Mouse (Mus musculus) forebrain, embryonic 11.5 days (tissue): Measurements from ENCODE around the gene Dcst2. TPM values are rescaled to one million over a fixed set of nuclear protein-coding genes. Genes with fewer than 3 reads are reported as not detected.

Source experiments
- ATAC-seq: fragments of 200-750 bp; cut with Nextera tagmentation; replicated peaks from 2 replicates; pipeline ENCODE4 v1.8.0; 2017; ENCODE audit warnings: moderate TSS enrichment; ENCODE audit not compliant: low FRiP score
- DNase-seq: peaks from one replicate; pipeline ENCODE4 v3.0.0-alpha.2; 2017; ENCODE audit warnings: low spot score
- H3K27ac ChIP-seq: fragments of 300-500 bp; sonication (generic); 2 replicates; pipeline ENCODE4 v1.5.1; 2014; ENCODE audit warnings: low read depth, low read length
- H3K27me3 ChIP-seq: fragments of 300-500 bp; sonication (generic); 2 replicates; pipeline ENCODE4 v1.6.1; 2014; ENCODE audit warnings: mild to moderate bottlenecking, low read length, mixed read lengths; ENCODE audit not compliant: control insufficient read depth, insufficient read depth
- H3K36me3 ChIP-seq: fragments of 300-500 bp; sonication (generic); 2 replicates; pipeline ENCODE4 v1.6.1; 2014; ENCODE audit warnings: mild to moderate bottlenecking, low read length, moderate library complexity, mixed read lengths; ENCODE audit not compliant: control insufficient read depth, insufficient read depth
- H3K4me1 ChIP-seq: fragments of 300-500 bp; sonication (generic); replicated peaks from 2 replicates; pipeline ENCODE4 v1.6.1; 2014; ENCODE audit warnings: low read length, mixed read lengths; ENCODE audit not compliant: control insufficient read depth, insufficient read depth
- H3K4me2 ChIP-seq: fragments of 300-500 bp; sonication (generic); 2 replicates; pipeline ENCODE4 v1.6.1; 2014; ENCODE audit warnings: low read depth, mild to moderate bottlenecking, low read length, moderate library complexity, mixed read lengths; ENCODE audit not compliant: severe bottlenecking
- H3K4me3 ChIP-seq: fragments of 300-500 bp; sonication (generic); 2 replicates; pipeline ENCODE4 v1.5.1; 2014; ENCODE audit warnings: low read depth, low read length
- H3K9ac ChIP-seq: fragments of 300-500 bp; sonication (generic); 2 replicates; pipeline ENCODE4 v1.6.1; 2014; ENCODE audit warnings: low read length
- H3K9me3 ChIP-seq: fragments of 300-500 bp; sonication (generic); 2 replicates; pipeline ENCODE4 v1.6.1; 2016; ENCODE audit warnings: low read length, mixed read lengths; ENCODE audit not compliant: control insufficient read depth
- WGBS: fragments of 180-500 bp; shearing (Covaris S2); extraction: QIAGEN DNeasy Blood & Tissue Kit; methylation state at CpG from one replicate; pipeline ENCODE4 v1.1.7; 2014; 5-methylcytosine and 5-hydroxymethylcytosine counted together
- polyA plus RNA-seq: library from polyadenylated mRNA; unstranded; fragments of >200 nt; fragmentation: Nextera tagmentation; extraction: Ambion mirVana; gene quantifications from 2 replicates; pipeline ENCODE4 v1.2.1, GENCODE M21; 2014

Gene Dcst2
- polyA plus RNA-seq, result 0.13 TPM in 1 of 2 replicates, not detected in the other

GRCm38 (mm10) chr3:89361675-89362074, at the start of gene Dcst2:
Gene Dcst2, plus strand, starts transcription at chr3:89361975.
- H3K27me3 ChIP-seq, result no peaks in the 10 kb centered on the region
- no peaks in the 10 kb centered on the region for H3K9me3 ChIP-seq
- H3K4me2 ChIP-seq, result no peak within 1 kb of the TSS
- 83% methylated on average over 7 of the region's 7 CpGs for WGBS
- no peak within 1 kb of the TSS for H3K4me3 ChIP-seq
- no peaks in the 10 kb centered on the region for H3K36me3 ChIP-seq
- H3K9ac ChIP-seq, result no peak within 1 kb of the TSS
- H3K27ac ChIP-seq, result no peak within 1 kb of the TSS
- no peak for DNase-seq
- ATAC-seq, result no peak
- no peaks in the 10 kb centered on the region for H3K4me1 ChIP-seq

GRCm38 (mm10) chr3:89314340-89314739, 47.4 kb upstream of the Dcst2 start:
- DNase-seq (no peak), ATAC-seq (no peak)
- no peak overlapping the region for H3K4me2 ChIP-seq
- 68% methylated on average over 5 of the region's 5 CpGs for WGBS
- H3K27me3 ChIP-seq, result peaks cover 27% of the 10 kb centered on the region
- no peak overlapping the region for H3K9ac ChIP-seq
- no peak overlapping the region for H3K27ac ChIP-seq
- H3K4me3 ChIP-seq, result no peak overlapping the region
- peaks cover 17% of the 10 kb centered on the region for H3K4me1 ChIP-seq
- H3K36me3 ChIP-seq, result no peaks in the 10 kb centered on the region
- no peaks in the 10 kb centered on the region for H3K9me3 ChIP-seq

DNA sequence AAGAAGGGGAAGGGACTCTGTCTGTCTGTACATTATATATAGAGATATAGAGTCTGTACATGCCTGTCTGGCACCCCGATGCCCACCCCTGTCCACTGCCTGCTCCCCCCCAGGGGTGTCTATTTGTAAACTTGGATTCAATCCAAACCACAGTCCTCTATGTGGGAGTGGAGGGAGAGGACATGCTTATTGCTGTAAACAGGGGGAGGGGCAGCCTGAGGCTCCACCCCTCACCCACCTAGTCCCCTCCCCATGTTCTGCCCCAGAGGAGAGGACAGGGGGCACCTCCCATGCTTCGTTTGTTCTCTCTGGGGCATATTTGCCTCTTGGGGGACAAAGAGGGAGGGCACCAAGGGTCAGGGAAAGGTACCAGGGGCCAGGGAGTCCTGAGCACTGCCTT, 47.0 kb upstream of the Dcst2 start:
- H3K36me3 ChIP-seq, result no peaks in the 10 kb centered on the region
- DNase-seq (no peak), ATAC-seq (0 out of 2 replicates have a peak, but pooled peaks have one; percentile 7)
- no peaks in the 10 kb centered on the region for H3K9me3 ChIP-seq
- no peak overlapping the region for H3K27ac ChIP-seq
- H3K4me3 ChIP-seq, result no peak overlapping the region; the same call in 1 of the 2 replicates
- H3K4me1 ChIP-seq, result peaks cover 21% of the 10 kb centered on the region
- 49% methylated on average over 2 of the region's 2 CpGs for WGBS
- H3K9ac ChIP-seq, result peak overlapping the region; percentile 60
- H3K27me3 ChIP-seq, result peaks cover 31% of the 10 kb centered on the region
- H3K4me2 ChIP-seq, result peak overlapping the region; percentile 70

- DNase-seq (peak; percentile 96), ATAC-seq (peak; percentile 29)
- Histone ChIP-seq H3K4me2 (peak overlapping the region; percentile 70), H3K27me3 (peaks cover 37% of the 10 kb centered on the region), H3K4me3 (peak overlapping the region; percentile 32), H3K27ac (no peak overlapping the region; the same call in 1 of the 2 replicates), H3K4me1 (peaks cover 22% of the 10 kb centered on the region), H3K9ac (peak overlapping the region; percentile 60), H3K9me3 (no peaks in the 10 kb centered on the region), H3K36me3 (no peaks in the 10 kb centered on the region)
- WGBS, result 5% methylated on average over 24 of the region's 26 CpGs
Measured at GRCm38 (mm10) chr3:89315195-89315929, 46.4 kb upstream of the Dcst2 start.

GRCm38 (mm10) chr3:89315930-89316831, 45.6 kb upstream of the Dcst2 start:
- no peaks in the 10 kb centered on the region for H3K36me3 ChIP-seq
- peak overlapping the region; percentile 37 for H3K9ac ChIP-seq
- H3K4me3 ChIP-seq, result peak overlapping the region; percentile 32
- H3K27ac ChIP-seq, result no peak overlapping the region
- peak overlapping the region; percentile 70 for H3K4me2 ChIP-seq
- 7% methylated on average over 39 of the region's 40 CpGs for WGBS
- DNase-seq, result no peak
- no peaks in the 10 kb centered on the region for H3K9me3 ChIP-seq
- ATAC-seq, result peak; percentile 22
- H3K4me1 ChIP-seq, result peaks cover 31% of the 10 kb centered on the region
- peaks cover 45% of the 10 kb centered on the region for H3K27me3 ChIP-seq

DNA sequence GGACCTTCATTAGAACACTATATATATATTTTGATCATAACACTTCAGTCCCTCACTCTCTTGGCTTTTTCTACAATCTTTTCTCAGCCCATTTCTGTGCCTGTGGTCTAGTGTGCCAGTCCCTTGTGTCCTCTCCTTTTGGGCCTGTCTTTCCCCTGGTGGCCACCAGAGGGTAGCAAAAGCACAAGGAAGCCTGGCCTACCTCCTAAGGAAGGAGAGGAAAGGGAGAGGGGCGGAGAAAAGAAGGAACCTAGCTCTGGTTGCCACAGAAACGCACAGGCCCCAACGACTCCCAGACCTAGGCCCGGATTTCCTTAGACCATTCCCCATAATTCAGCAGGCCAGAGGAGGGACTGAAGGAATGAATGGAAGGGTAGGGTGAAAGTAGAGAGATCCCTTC, 44.9 kb upstream of the Dcst2 start:
- Histone ChIP-seq H3K9ac (no peak overlapping the region), H3K36me3 (no peaks in the 10 kb centered on the region), H3K27me3 (peaks cover 51% of the 10 kb centered on the region), H3K9me3 (no peaks in the 10 kb centered on the region), H3K4me3 (no peak overlapping the region; the same call in 1 of the 2 replicates), H3K4me2 (no peak overlapping the region), H3K27ac (no peak overlapping the region), H3K4me1 (peaks cover 37% of the 10 kb centered on the region)
- peak; percentile 28 for ATAC-seq
- 0% methylated on average over 4 of the region's 4 CpGs for WGBS
- DNase-seq, result peak; percentile 90

- H3K9me3 ChIP-seq, result no peaks in the 10 kb centered on the region
- H3K27ac ChIP-seq, result no peak overlapping the region
- WGBS, result 70% methylated on average over 4 of the region's 6 CpGs
- no peak for ATAC-seq
- H3K4me1 ChIP-seq, result peaks cover 39% of the 10 kb centered on the region
- peaks cover 56% of the 10 kb centered on the region for H3K27me3 ChIP-seq
- no peak overlapping the region for H3K4me2 ChIP-seq
- DNase-seq, result no peak
- no peak overlapping the region for H3K9ac ChIP-seq
- no peak overlapping the region; the same call in 1 of the 2 replicates for H3K4me3 ChIP-seq
- H3K36me3 ChIP-seq, result no peaks in the 10 kb centered on the region
Measured at GRCm38 (mm10) chr3:89317246-89317645, 44.5 kb upstream of the Dcst2 start.

DNA sequence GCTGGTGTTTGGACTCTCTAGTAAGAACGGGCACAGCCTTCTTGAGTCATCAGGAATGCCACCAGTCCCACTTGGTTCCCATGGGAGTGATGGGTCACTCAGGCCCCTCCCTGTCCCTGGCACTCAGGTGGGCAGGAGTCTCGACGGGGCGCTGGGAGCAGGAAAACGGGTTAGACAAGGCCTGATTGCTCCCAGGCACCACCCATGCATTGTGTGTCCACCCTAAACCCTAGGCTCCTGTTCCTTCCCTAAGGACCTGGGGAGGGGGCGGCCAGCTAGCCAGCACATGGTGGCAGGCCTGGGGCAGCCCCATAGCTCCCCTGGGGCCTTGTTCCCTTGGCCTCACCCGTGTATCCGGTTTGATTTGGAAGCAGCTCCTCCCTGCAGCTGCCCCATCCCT, 43.5 kb upstream of the Dcst2 start:
- ATAC-seq, result no peak
- H3K9ac ChIP-seq, result no peak overlapping the region
- H3K27ac ChIP-seq, result no peak overlapping the region
- H3K4me3 ChIP-seq, result no peak overlapping the region
- no peaks in the 10 kb centered on the region for H3K9me3 ChIP-seq
- H3K36me3 ChIP-seq, result no peaks in the 10 kb centered on the region
- peaks cover 39% of the 10 kb centered on the region for H3K4me1 ChIP-seq
- no peak overlapping the region for H3K4me2 ChIP-seq
- H3K27me3 ChIP-seq, result peaks cover 61% of the 10 kb centered on the region
- 71% methylated on average over 8 of the region's 8 CpGs for WGBS
- DNase-seq, result no peak
